Mouse (Mus musculus) olfactory bulb, adult 2 months (tissue): ENCODE measurements at regions not wholly inside any gene's neighbourhood (a gene's known extent, or its start where the extent isn't known, plus 50 kb on each side); places are given as distances from the start of the nearest gene placed in this dataset.

ENCODE experiments used
- H3K27ac ChIP-seq: fragments of 200-500 bp; 2 replicates; pipeline ENCODE4 v1.5.1; 2012; ENCODE audit warnings: low read depth, low read length; ENCODE audit not compliant: insufficient read depth
- H3K4me1 ChIP-seq: fragments of 200-500 bp; 2 replicates; pipeline ENCODE4 v1.6.1; 2012; ENCODE audit warnings: low read length; ENCODE audit not compliant: control insufficient read depth, insufficient read depth
- H3K4me3 ChIP-seq: fragments of 200-500 bp; 2 replicates; pipeline ENCODE4 v1.5.1; 2012; ENCODE audit warnings: mild to moderate bottlenecking, low read depth, low read length, moderate library complexity; ENCODE audit not compliant: insufficient read depth
- CTCF ChIP-seq: fragments of 200-500 bp; IDR thresholded peaks from 2 replicates; pipeline ENCODE4 v1.5.1; 2012; ENCODE audit warnings: low read depth, mild to moderate bottlenecking, low read length, moderate library complexity; ENCODE audit not compliant: insufficient read depth
- POLR2A ChIP-seq: fragments of 200-500 bp; IDR thresholded peaks from 2 replicates; pipeline ENCODE4 v1.6.1; 2012; ENCODE audit warnings: mild to moderate bottlenecking, low read depth, low read length, moderate library complexity; ENCODE audit not compliant: insufficient read depth
- WGBS: fragments of 180-500 bp; shearing (Covaris S2); methylation state at CpG from one replicate; pipeline ENCODE4 v1.1.7; 2018; 5-methylcytosine and 5-hydroxymethylcytosine counted together

- Histone ChIP-seq H3K27ac (no peak overlapping the region), H3K4me3 (no peak overlapping the region), H3K4me1 (no peaks in the 10 kb centered on the region)
- WGBS, result 90% methylated on average over 4 of the region's 4 CpGs
- no peak for TF ChIP-seq POLR2A
- no peak for TF ChIP-seq CTCF
These were observed 176.4 kb downstream of the Gm10260 start for GRCm38 (mm10) chr13:97584045-97584444.

GRCm38 (mm10) chr13:97581380-97581779, 179.1 kb downstream of the Gm10260 start:
- no peak overlapping the region for H3K4me3 ChIP-seq
- H3K4me1 ChIP-seq, result peaks cover 4% of the 10 kb centered on the region; the same call in 1 of the 2 replicates
- 95% methylated on average over 4 of the region's 4 CpGs for WGBS
- no peak overlapping the region for H3K27ac ChIP-seq
- TF ChIP-seq POLR2A, result no peak
- no peak for TF ChIP-seq CTCF

GRCm38 (mm10) chr13:97580241-97580874, 180.1 kb downstream of the Gm10260 start:
- TF ChIP-seq CTCF, result no peak
- no peak for TF ChIP-seq POLR2A
- Histone ChIP-seq H3K4me1 (peaks cover 4% of the 10 kb centered on the region; the same call in 1 of the 2 replicates), H3K4me3 (no peak overlapping the region), H3K27ac (peak overlapping the region; percentile 44; the same call in 1 of the 2 replicates)
- 70% methylated on average over 3 of the region's 3 CpGs for whole genome bisulfite sequencing

GRCm38 (mm10) chr13:97578595-97578994, 181.8 kb downstream of the Gm10260 start:
- no peak overlapping the region for H3K27ac ChIP-seq
- H3K4me1 ChIP-seq, result peaks cover 4% of the 10 kb centered on the region; the same call in 1 of the 2 replicates
- TF ChIP-seq CTCF, result no peak
- no peak for TF ChIP-seq POLR2A
- 81% methylated on average over 5 of the region's 5 CpGs for WGBS
- H3K4me3 ChIP-seq, result no peak overlapping the region

GRCm38 (mm10) chr13:97577081-97577785, 183.2 kb downstream of the Gm10260 start:
- 41% methylated on average over 9 of the region's 9 CpGs for WGBS
- H3K27ac ChIP-seq, result no peak overlapping the region
- no peak overlapping the region for H3K4me3 ChIP-seq
- peaks cover 4% of the 10 kb centered on the region; the same call in 1 of the 2 replicates for H3K4me1 ChIP-seq
- no peak for TF ChIP-seq POLR2A

- no peak overlapping the region for H3K4me3 ChIP-seq
- 84% methylated on average over 3 of the region's 3 CpGs for WGBS
- peaks cover 4% of the 10 kb centered on the region; the same call in 1 of the 2 replicates for H3K4me1 ChIP-seq
- TF ChIP-seq CTCF (no peak), POLR2A (no peak)
- no peak overlapping the region for H3K27ac ChIP-seq
These were observed 186.8 kb downstream of the Gm10260 start for GRCm38 (mm10) chr13:97573601-97574000.

- 80% methylated on average over 3 of the region's 3 CpGs for WGBS
- Histone ChIP-seq H3K27ac (no peak overlapping the region), H3K4me3 (no peak overlapping the region), H3K4me1 (peaks cover 4% of the 10 kb centered on the region; the same call in 1 of the 2 replicates)
- TF ChIP-seq POLR2A (no peak), CTCF (no peak)
These were observed 188.1 kb downstream of the Gm10260 start for GRCm38 (mm10) chr13:97572352-97572751.

GRCm38 (mm10) chr13:97570009-97570408, 190.4 kb downstream of the Gm10260 start:
- WGBS, result 50% methylated on average over 1 of the region's 1 CpGs
- TF ChIP-seq POLR2A, result no peak
- no peak for TF ChIP-seq CTCF
- H3K4me3 ChIP-seq, result no peak overlapping the region
- no peaks in the 10 kb centered on the region for H3K4me1 ChIP-seq
- no peak overlapping the region for H3K27ac ChIP-seq

GRCm38 (mm10) chr13:97567632-97568031, 192.8 kb downstream of the Gm10260 start:
- H3K27ac ChIP-seq, result no peak overlapping the region
- H3K4me1 ChIP-seq, result no peaks in the 10 kb centered on the region
- H3K4me3 ChIP-seq, result no peak overlapping the region
- 93% methylated on average over 3 of the region's 3 CpGs for WGBS
- TF ChIP-seq POLR2A (no peak), CTCF (no peak)
